Mouse (Mus musculus) heart, embryonic 15.5 days (tissue): ENCODE results near the gene Chd5. TPM values are rescaled to one million over a fixed set of nuclear protein-coding genes. Genes with fewer than 3 reads are reported as not detected.

Source experiments
- ATAC-seq: fragments of 200-750 bp; cut with Nextera tagmentation; replicated peaks from 2 replicates; pipeline ENCODE4 v1.8.0; 2017; ENCODE audit warnings: low read depth, moderate TSS enrichment; ENCODE audit not compliant: insufficient number of reproducible peaks, insufficient read depth, low FRiP score
- H3K27ac ChIP-seq: fragments of 300-500 bp; sonication (generic); 2 replicates; pipeline ENCODE4 v1.5.1; 2015; ENCODE audit warnings: mild to moderate bottlenecking, inconsistent platforms
- H3K27me3 ChIP-seq: fragments of 300-500 bp; sonication (generic); 2 replicates; pipeline ENCODE4 v1.6.1; 2015; ENCODE audit warnings: inconsistent platforms
- H3K36me3 ChIP-seq: fragments of 300-500 bp; sonication (generic); 2 replicates; pipeline ENCODE4 v1.6.1; 2015; ENCODE audit warnings: mild to moderate bottlenecking, inconsistent platforms
- H3K4me1 ChIP-seq: fragments of 300-500 bp; sonication (generic); replicated peaks from 2 replicates; pipeline ENCODE4 v1.6.1; 2015; ENCODE audit warnings: inconsistent platforms
- H3K4me2 ChIP-seq: fragments of 300-500 bp; sonication (generic); 2 replicates; pipeline ENCODE4 v1.6.1; 2015; ENCODE audit warnings: inconsistent platforms, mild to moderate bottlenecking, moderate library complexity
- H3K4me3 ChIP-seq: fragments of 300-500 bp; sonication (generic); 2 replicates; pipeline ENCODE4 v1.5.1; 2015; ENCODE audit warnings: mild to moderate bottlenecking, inconsistent platforms
- H3K9ac ChIP-seq: fragments of 300-500 bp; sonication (generic); 2 replicates; pipeline ENCODE4 v1.6.1; 2015; ENCODE audit warnings: mild to moderate bottlenecking, inconsistent platforms
- H3K9me3 ChIP-seq: fragments of 300-500 bp; sonication (generic); replicated peaks from 2 replicates; pipeline ENCODE4 v1.6.1; 2016; ENCODE audit warnings: inconsistent platforms
- WGBS: fragments of 180-500 bp; shearing (Covaris S2); methylation state at CpG from one replicate; pipeline ENCODE4 v1.1.7; 2015; ENCODE audit warnings: mixed read lengths; 5-methylcytosine and 5-hydroxymethylcytosine counted together
- polyA plus RNA-seq: library from polyadenylated mRNA; unstranded; fragments of >200 nt; fragmentation: Nextera tagmentation; extraction: Ambion mirVana; gene quantifications from 2 replicates; pipeline ENCODE4 v1.2.1, GENCODE M21; 2015

Chd5 gene
- polyA plus RNA-seq, 1 experiment from 2014 or later: 0.06 TPM

DNA sequence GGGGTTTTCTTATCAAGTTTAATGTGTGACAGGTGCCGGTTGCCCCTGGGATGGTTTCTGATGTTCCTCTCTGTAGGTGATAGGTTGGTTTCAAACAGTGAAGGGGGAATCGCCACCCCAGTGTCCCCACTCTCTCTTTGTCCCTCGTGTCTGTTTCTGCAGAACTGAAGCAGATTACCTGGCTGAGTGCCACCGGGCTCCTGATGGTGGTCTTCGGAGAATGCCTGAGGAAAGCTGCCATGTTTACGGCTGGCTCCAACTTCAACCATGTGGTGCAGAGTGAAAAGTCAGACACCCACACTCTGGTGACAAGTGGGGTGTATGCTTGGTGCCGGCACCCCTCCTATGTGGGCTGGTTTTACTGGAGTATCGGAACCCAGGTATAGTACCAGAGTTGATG, 38.1 kb upstream of the Chd5 start:
- peaks cover 35% of the 10 kb centered on the region for H3K36me3 ChIP-seq

GRCm38 (mm10) chr4:152302012-152302411, 36.4 kb upstream of the Chd5 start:
- 70% methylated on average over 11 of the region's 11 CpGs for WGBS
- Histone ChIP-seq H3K4me3 (no peak overlapping the region), H3K27ac (no peak overlapping the region), H3K9ac (no peak overlapping the region), H3K9me3 (no peaks in the 10 kb centered on the region), H3K4me1 (peaks cover 15% of the 10 kb centered on the region), H3K27me3 (no peaks in the 10 kb centered on the region), H3K4me2 (no peak overlapping the region), H3K36me3 (peaks cover 45% of the 10 kb centered on the region)
- no peak for ATAC-seq

More for the DNA sequence above, 38.1 kb upstream of the Chd5 start:
- ATAC-seq: no peak
- H3K27ac ChIP-seq: no peak overlapping the region
- WGBS: 87% methylated on average over 8 of the region's 8 CpGs
- H3K27me3 ChIP-seq: no peaks in the 10 kb centered on the region
- no peak overlapping the region for H3K4me3 ChIP-seq
- no peak overlapping the region for H3K4me2 ChIP-seq
- H3K9me3 ChIP-seq: no peaks in the 10 kb centered on the region
- H3K9ac ChIP-seq: no peak overlapping the region
- peaks cover 24% of the 10 kb centered on the region for H3K4me1 ChIP-seq

GRCm38 (mm10) chr4:152303172-152303571, 35.3 kb upstream of the Chd5 start:
- H3K36me3 ChIP-seq: peaks cover 49% of the 10 kb centered on the region
- 92% methylated on average over 10 of the region's 10 CpGs for WGBS
- no peak overlapping the region for H3K9ac ChIP-seq
- H3K4me3 ChIP-seq: no peak overlapping the region
- H3K4me2 ChIP-seq: no peak overlapping the region
- H3K27ac ChIP-seq: no peak overlapping the region
- H3K9me3 ChIP-seq: no peaks in the 10 kb centered on the region
- ATAC-seq: no peak
- H3K4me1 ChIP-seq: peaks cover 8% of the 10 kb centered on the region
- no peaks in the 10 kb centered on the region for H3K27me3 ChIP-seq

GRCm38 (mm10) chr4:152304685-152305084, 33.8 kb upstream of the Chd5 start:
- no peak for ATAC-seq
- Histone ChIP-seq H3K36me3 (peaks cover 56% of the 10 kb centered on the region), H3K27me3 (no peaks in the 10 kb centered on the region), H3K9me3 (no peaks in the 10 kb centered on the region), H3K4me1 (no peaks in the 10 kb centered on the region), H3K4me3 (no peak overlapping the region), H3K27ac (no peak overlapping the region), H3K4me2 (no peak overlapping the region), H3K9ac (no peak overlapping the region)
- WGBS: 83% methylated on average over 6 of the region's 6 CpGs

- 76% methylated on average over 6 of the region's 6 CpGs for WGBS
- peaks cover 2% of the 10 kb centered on the region; the same call in 1 of the 2 replicates for H3K27me3 ChIP-seq
- H3K4me1 ChIP-seq: no peaks in the 10 kb centered on the region
- no peak overlapping the region for H3K27ac ChIP-seq
- H3K9me3 ChIP-seq: no peaks in the 10 kb centered on the region
- H3K36me3 ChIP-seq: peaks cover 50% of the 10 kb centered on the region
- H3K9ac ChIP-seq: no peak overlapping the region
- ATAC-seq: no peak
- H3K4me3 ChIP-seq: no peak overlapping the region
- H3K4me2 ChIP-seq: no peak overlapping the region
Observed at GRCm38 (mm10) chr4:152305991-152306390, 32.5 kb upstream of the Chd5 start.

GRCm38 (mm10) chr4:152307542-152307941, 30.9 kb upstream of the Chd5 start:
- Histone ChIP-seq H3K4me1 (peaks cover 6% of the 10 kb centered on the region), H3K4me2 (no peak overlapping the region), H3K9me3 (no peaks in the 10 kb centered on the region), H3K4me3 (no peak overlapping the region), H3K27ac (no peak overlapping the region), H3K27me3 (peaks cover 18% of the 10 kb centered on the region), H3K9ac (no peak overlapping the region), H3K36me3 (peaks cover 63% of the 10 kb centered on the region)
- ATAC-seq: no peak
- WGBS: 85% methylated on average over 9 of the region's 9 CpGs

- peaks cover 59% of the 10 kb centered on the region for H3K27me3 ChIP-seq
- H3K4me2 ChIP-seq: no peak overlapping the region
Observed at GRCm38 (mm10) chr4:152312186-152312585, 26.3 kb upstream of the Chd5 start.

DNA sequence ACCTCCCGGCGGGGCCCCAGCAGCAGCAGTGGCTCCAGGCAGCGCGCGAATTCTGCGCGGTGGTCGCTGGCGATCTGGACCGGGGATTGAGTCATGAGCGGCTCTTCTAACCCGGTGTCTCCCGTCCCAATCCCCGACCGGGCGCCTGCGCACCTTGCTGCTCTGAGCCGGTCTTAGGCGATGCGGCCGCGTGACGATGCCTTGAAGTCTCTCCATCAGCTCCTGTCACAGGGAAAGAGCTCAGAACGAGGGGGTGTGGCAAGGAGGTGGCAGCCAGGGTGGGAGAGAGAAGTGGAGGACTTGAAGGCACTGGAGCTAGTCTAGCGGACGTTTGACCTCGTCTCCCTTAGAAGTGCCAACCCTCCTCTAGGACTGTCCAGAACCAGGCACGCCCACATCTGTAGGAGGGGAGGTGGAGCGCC, 25.2 kb upstream of the Chd5 start:
- Histone ChIP-seq H3K9me3 (no peaks in the 10 kb centered on the region), H3K4me2 (peak overlapping the region; percentile 60), H3K4me3 (peak overlapping the region; percentile 36), H3K4me1 (peaks cover 50% of the 10 kb centered on the region), H3K36me3 (peaks cover 30% of the 10 kb centered on the region), H3K27me3 (peaks cover 65% of the 10 kb centered on the region), H3K9ac (no peak overlapping the region), H3K27ac (no peak overlapping the region)
- no peak for ATAC-seq
- 4% methylated on average over 29 of the region's 29 CpGs for WGBS

More at GRCm38 (mm10) chr4:152312186-152312585, 26.3 kb upstream of the Chd5 start:
- H3K4me1 ChIP-seq: peaks cover 43% of the 10 kb centered on the region
- WGBS: 27% methylated on average over 14 of the region's 14 CpGs
- no peak overlapping the region for H3K9ac ChIP-seq
- peaks cover 34% of the 10 kb centered on the region for H3K36me3 ChIP-seq
- H3K4me3 ChIP-seq: no peak overlapping the region
- H3K9me3 ChIP-seq: no peaks in the 10 kb centered on the region
- no peak for ATAC-seq
- H3K27ac ChIP-seq: no peak overlapping the region

DNA sequence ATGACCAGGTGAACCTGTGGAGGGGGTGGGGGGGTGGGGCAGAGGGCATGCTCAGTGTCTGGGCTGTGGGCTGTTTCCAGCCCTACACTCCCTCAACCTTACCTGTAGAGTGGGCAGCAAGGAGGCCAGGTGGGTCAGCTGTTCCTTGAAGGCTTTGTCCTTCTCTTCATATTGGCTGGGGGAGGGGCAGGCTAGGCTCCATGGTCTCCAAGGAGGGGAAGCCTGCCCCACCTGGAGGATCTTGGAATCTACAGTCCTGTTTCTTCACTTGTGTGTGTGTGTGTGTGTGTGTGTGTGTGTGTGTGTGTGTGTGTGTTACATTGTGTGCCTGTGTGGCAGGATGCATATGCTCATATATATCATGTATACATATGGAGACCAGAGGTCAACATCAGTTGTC, 24.5 kb upstream of the Chd5 start:
- H3K27me3 ChIP-seq: peaks cover 65% of the 10 kb centered on the region
- H3K9ac ChIP-seq: no peak overlapping the region
- H3K4me1 ChIP-seq: peaks cover 55% of the 10 kb centered on the region
- H3K4me2 ChIP-seq: peak overlapping the region; percentile 60; the same call in 1 of the 2 replicates
- H3K4me3 ChIP-seq: no peak overlapping the region
- no peaks in the 10 kb centered on the region for H3K9me3 ChIP-seq
- H3K36me3 ChIP-seq: peaks cover 23% of the 10 kb centered on the region
- ATAC-seq: no peak
- no peak overlapping the region for H3K27ac ChIP-seq

DNA sequence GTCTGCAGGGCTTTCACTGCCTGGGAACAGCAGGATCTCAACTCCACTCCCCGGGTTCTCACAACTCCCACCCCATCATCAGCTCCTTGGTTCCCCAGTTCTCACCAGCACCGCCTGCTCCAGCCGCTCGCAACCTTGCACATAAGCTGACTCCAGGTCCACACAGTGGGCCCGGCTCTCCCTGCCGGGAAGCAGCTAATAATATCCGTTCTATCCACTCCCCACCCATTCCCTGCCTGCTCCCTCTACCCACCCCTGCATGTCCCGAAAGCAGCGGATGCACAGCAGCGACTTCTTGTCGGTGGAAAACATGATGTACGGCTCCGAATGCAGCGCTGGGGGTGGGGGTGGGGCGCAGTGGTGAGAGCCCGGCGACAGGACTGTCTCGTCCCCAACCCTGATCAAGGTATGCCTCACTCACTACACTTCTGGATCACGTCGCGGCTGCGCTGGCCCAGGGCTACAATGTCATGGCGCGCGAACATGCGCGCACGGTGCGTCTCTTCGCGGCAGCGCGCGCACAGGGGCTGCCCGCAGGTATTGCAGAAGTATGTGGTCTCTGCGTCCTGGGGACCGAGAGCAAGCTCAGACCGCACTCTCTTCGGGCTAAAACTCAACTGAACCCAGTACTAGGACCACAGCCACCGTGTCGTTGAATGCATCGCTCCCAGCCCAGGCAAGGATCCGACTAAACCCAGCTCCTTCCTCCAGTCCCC, 22.8 kb upstream of the Chd5 start:
- Histone ChIP-seq H3K9ac (peak overlapping the region; percentile 26), H3K4me3 (peak overlapping the region; percentile 52), H3K27me3 (peaks cover 65% of the 10 kb centered on the region), H3K27ac (peak overlapping the region; percentile 31), H3K9me3 (no peaks in the 10 kb centered on the region), H3K4me1 (peaks cover 55% of the 10 kb centered on the region), H3K4me2 (peak overlapping the region; percentile 69), H3K36me3 (peaks cover 20% of the 10 kb centered on the region)
- WGBS: 2% methylated on average over 43 of the region's 43 CpGs
- ATAC-seq: no peak

DNA sequence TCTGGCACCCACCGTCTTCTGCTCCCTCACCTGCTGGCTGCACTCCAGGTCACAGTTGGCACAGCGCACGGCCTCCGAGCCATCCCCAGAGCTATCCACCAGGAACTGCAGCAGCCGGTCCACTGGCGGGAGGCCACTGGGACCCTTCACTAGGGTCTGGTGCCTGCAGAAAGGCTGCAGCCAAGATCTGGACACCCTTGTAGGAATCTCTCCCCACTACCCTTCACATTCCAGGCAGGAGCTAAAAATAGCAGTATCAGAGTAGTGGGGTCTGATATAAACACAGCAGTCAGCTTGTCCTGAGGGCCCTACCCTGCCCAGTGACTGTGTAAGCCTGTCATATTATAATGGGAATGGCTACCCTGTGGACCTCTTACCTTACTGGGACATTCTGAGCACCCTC, 20.8 kb upstream of the Chd5 start:
- Histone ChIP-seq H3K4me3 (peak overlapping the region; percentile 52), H3K27ac (peak overlapping the region; percentile 97), H3K4me2 (peak overlapping the region; percentile 69), H3K9ac (peak overlapping the region; percentile 61), H3K4me1 (peaks cover 49% of the 10 kb centered on the region), H3K36me3 (peaks cover 3% of the 10 kb centered on the region; the same call in 1 of the 2 replicates), H3K27me3 (peaks cover 46% of the 10 kb centered on the region), H3K9me3 (no peaks in the 10 kb centered on the region)
- WGBS: 43% methylated on average over 6 of the region's 6 CpGs
- ATAC-seq: peak; percentile 77
